Mouse (Mus musculus): Measurements from ENCODE around the gene Adcy4. TPM values are rescaled to one million over a fixed set of nuclear protein-coding genes. Genes with fewer than 3 reads are reported as not detected.

The Adcy4 gene
- polyA plus RNA-seq, 1 experiment from 2014 or later: 17.7 TPM

DNA sequence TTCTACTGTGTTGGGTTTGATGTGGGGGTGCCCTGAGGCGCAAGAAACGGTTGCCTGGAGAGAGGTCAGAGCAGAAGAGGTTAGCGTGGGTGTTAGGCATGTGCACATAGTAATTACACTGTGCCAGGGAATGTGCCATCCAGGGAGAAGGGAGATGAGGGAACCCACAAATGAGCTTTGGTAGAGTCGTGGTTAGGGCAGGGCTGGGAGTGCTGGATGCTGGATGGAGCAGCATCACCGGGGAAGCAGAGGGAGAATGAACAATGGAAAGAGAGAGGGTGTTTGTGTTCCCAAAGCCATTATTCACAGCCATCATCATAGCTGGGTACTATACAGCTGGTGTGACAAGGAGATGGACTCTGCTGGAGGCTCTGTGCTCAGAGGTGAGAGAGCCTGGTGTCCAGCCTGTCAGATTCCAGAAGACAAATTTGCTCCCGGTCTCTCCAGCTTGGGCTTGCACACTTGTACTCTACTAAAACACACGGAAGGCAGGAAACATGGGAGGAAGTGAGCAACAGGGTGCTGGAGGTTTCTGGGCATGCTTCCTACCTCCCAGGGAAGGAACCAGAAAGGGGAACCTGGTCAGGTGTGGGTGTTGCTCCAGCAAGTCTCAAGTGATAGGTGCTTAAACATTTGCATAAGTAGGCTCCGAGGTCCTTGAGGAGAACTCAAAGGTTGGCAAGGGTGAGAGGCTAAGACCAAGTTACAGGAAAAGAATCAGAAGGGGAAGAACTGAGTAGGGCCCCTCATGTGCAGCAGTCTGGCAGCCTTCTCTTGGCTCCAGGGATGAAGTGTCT, 55.8 kb downstream of the Adcy4 start:
- Histone ChIP-seq H3K36me3 (no peaks in the 10 kb centered on the region), H3K9me3 (no peaks in the 10 kb centered on the region), H3K4me2 (no peak overlapping the region), H3K4me3 (no peak overlapping the region), H3K9ac (no peak overlapping the region), H3K27me3 (replicated peaks) (peaks cover 31% of the 10 kb centered on the region; the same call in 1 of the 2 replicates), H3K4me1 (0 out of 2 replicates have a peak, but pooled peaks cover 6% of the 10 kb centered on the region), H3K27ac (replicated peaks) (no peak overlapping the region)
- WGBS: 62% methylated on average over 8 of the region's 8 CpGs
- no peak for ATAC-seq (ENCODE audit: extremely low read depth, insufficient number of reproducible peaks, low FRiP score, low TSS enrichment)

DNA sequence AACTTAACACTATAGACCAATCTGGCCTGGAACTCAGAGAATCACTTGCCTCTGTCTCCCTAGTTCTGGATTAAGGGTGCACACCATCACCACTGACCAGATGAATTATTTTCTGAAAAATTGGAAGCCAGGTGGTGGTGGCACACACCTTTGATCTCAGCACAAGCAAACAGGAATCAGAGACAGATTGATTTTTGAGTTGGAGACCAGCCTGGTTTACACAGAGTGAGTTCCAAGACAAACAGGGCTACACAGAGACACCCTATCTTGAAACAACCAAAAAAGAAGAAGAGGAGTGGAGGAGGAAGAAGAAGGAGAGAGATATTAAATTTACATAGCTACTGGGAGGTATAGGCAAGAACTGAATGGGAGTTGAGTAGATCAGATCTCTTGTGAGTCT, 57.6 kb downstream of the Adcy4 start:
- Histone ChIP-seq H3K9me3 (no peaks in the 10 kb centered on the region), H3K27ac (replicated peaks) (no peak overlapping the region), H3K27me3 (replicated peaks) (0 out of 2 replicates have a peak, but pooled peaks cover 29% of the 10 kb centered on the region), H3K36me3 (no peaks in the 10 kb centered on the region), H3K4me2 (no peak overlapping the region), H3K9ac (no peak overlapping the region), H3K4me3 (no peak overlapping the region), H3K4me1 (peaks cover 13% of the 10 kb centered on the region)
- ATAC-seq (ENCODE audit: extremely low read depth, insufficient number of reproducible peaks, low FRiP score, low TSS enrichment): no peak

DNA sequence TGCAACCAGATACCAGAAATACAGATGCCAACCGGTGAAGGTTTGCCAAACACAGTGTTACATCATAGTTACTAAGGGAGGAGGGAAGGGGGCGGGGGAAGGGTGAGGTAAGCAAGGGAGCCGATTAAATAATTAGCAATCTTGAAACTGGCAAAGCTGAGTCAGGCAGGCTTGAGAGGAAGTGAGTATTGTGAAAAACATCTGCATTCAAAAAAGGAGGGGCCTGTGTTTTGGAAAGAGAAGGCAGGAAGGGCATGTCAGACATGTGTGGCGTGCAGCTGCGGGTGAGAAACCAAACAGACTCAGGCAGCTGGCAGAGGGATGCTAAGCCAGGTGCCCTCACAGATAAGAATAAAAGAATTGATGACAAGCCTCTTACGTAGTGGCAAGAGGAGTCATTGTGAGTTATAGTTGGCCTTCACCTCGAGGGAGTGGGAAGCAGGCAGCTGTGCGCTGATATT, 59.5 kb downstream of the Adcy4 start:
- 38% methylated on average over 8 of the region's 8 CpGs for WGBS
- Histone ChIP-seq H3K4me2 (no peak overlapping the region), H3K27ac (replicated peaks) (no peak overlapping the region; the same call in 1 of the 2 replicates), H3K9ac (no peak overlapping the region), H3K4me1 (peaks cover 17% of the 10 kb centered on the region), H3K4me3 (no peak overlapping the region), H3K36me3 (peaks cover 11% of the 10 kb centered on the region), H3K27me3 (replicated peaks) (0 out of 2 replicates have a peak, but pooled peaks cover 14% of the 10 kb centered on the region), H3K9me3 (no peaks in the 10 kb centered on the region)
- no peak for ATAC-seq (ENCODE audit: extremely low read depth, insufficient number of reproducible peaks, low FRiP score, low TSS enrichment)

DNA sequence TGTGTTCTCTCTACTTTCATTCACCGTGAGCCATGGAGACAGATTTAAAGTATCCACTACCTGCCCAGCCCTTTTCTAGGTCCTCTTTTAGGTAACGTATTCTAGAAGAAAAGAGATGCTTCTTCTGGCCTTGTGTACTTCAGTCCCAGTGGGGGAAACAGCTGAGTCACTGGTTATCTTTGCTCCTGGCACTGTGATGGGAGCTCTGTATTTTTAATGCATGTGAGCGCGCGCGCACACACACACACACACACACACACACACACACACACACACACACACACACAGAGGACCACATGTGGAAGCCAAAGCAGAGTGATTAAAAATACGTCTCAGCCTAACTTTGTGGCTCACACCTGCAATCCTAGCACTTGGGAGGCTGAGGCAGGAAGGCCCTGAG, 60.5 kb downstream of the Adcy4 start:
- no peak for ATAC-seq (ENCODE audit: extremely low read depth, insufficient number of reproducible peaks, low FRiP score, low TSS enrichment)

DNA sequence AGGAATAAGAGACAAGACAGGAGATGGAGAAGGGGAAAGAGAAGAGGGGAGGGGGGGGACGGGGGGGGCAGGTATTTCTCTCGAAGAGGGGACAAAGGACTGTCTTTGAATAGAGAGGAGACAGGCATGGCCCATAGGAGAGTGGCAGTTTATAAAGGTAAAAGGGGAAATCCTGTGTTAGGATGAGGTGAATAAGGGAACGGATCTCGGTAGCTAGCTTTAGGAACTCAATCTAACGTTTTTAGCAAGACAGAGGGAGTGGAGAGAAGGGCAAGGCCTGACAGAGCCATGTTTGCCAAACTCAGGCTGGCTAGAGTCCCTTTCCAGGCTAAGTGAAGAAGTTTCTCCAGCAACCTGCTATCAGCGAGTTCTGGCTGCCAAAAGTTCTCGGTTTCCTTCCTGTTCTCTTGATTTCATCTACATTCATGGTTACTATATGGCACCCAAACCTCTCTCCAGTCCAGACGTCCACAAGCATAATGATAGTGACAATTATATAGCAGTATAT, 61.4 kb downstream of the Adcy4 start:
- Histone ChIP-seq H3K4me3 (peak overlapping the region; percentile 92), H3K27ac (replicated peaks) (peak overlapping the region; percentile 83; the same call in 1 of the 2 replicates), H3K9me3 (no peaks in the 10 kb centered on the region), H3K4me2 (peak overlapping the region; percentile 85), H3K36me3 (peaks cover 28% of the 10 kb centered on the region), H3K27me3 (replicated peaks) (0 out of 2 replicates have a peak, but pooled peaks cover 5% of the 10 kb centered on the region), H3K9ac (peak overlapping the region; percentile 90), H3K4me1 (peaks cover 17% of the 10 kb centered on the region)
- WGBS: 48% methylated on average over 8 of the region's 8 CpGs
- ATAC-seq (ENCODE audit: extremely low read depth, insufficient number of reproducible peaks, low FRiP score, low TSS enrichment): no peak

More for the DNA sequence above, 60.5 kb downstream of the Adcy4 start:
- Histone ChIP-seq H3K9ac (no peak overlapping the region), H3K9me3 (no peaks in the 10 kb centered on the region), H3K4me1 (peaks cover 17% of the 10 kb centered on the region), H3K4me2 (no peak overlapping the region), H3K4me3 (no peak overlapping the region), H3K27me3 (replicated peaks) (0 out of 2 replicates have a peak, but pooled peaks cover 9% of the 10 kb centered on the region), H3K36me3 (peaks cover 21% of the 10 kb centered on the region), H3K27ac (replicated peaks) (no peak overlapping the region)
- 91% methylated on average over 7 of the region's 7 CpGs for WGBS

DNA sequence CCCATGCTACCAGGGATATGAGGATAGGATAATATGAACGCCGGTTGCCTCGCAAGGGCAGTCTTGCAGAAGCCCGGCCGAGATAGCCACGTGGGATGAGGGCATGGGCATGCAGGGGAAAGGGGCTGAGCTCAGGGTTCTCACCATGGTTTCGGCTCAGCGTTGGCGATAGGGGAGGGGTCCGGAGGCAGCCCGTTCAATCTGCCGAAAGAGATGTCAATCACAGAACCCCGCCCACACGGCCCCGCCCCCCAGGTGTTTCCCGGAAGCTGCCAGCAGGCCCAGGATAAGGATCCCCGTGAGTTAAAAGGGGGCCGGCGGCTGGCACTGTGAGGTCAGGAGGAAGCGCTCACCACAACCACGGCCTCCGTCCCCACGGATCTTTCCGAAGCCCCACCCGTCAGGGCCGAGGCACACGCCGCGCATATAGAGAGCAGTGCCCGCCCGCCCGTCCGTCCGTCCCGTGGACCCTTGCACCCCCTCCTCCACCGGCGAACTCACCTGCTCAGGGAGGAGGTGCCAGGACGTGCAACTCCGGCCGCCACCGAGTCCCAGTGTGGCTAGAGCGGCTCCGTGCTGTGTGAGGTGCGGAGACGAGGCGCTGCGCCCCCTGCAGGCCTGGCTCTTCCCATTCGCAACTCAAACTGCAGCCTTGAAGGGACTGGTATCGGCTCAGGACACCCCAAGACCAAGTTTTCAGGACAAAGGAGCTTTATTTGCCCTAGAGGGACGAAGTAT, 62.0 kb downstream of the Adcy4 start, which contains the start of gene Rabggta:
TSS of gene Rabggta (minus strand) at position 564 of the 738 bp plus-strand sequence.
- Histone ChIP-seq H3K27ac (replicated peaks) (peak within 1 kb of the TSS; percentile 83), H3K9me3 (no peaks in the 10 kb centered on the region), H3K9ac (peak within 1 kb of the TSS; percentile 90), H3K27me3 (replicated peaks) (no peaks in the 10 kb centered on the region), H3K4me1 (peaks cover 17% of the 10 kb centered on the region), H3K36me3 (peaks cover 34% of the 10 kb centered on the region), H3K4me2 (peak within 1 kb of the TSS; percentile 85), H3K4me3 (peak within 1 kb of the TSS; percentile 92)
- under 1% methylated on average over 50 of the region's 50 CpGs for WGBS
- peak; percentile 82 for ATAC-seq (ENCODE audit: extremely low read depth, insufficient number of reproducible peaks, low FRiP score, low TSS enrichment)

DNA sequence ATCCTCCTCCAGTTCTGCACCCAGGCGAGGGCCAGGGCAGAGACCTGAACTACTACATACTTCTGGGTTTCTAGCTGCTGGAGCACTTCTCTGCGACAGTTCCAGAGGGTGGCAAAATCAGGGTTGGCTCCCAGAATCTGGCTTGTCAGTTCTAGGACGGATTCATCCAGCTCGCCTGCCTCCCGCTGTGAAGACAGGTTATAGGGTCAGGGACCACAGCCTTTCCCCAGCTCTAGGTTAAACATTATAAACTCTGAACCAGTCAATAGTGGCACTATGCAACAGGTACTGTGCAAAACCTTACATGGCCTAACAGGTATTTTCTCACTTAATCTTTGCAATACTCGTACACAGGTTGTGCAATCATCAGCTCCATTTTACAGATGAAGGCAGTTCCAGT, 62.8 kb downstream of the Adcy4 start:
- H3K4me3 ChIP-seq: peak overlapping the region; percentile 92
- H3K27ac ChIP-seq (replicated peaks): peak overlapping the region; percentile 83; the same call in 1 of the 2 replicates
- WGBS: 80% methylated on average over 6 of the region's 6 CpGs

DNA sequence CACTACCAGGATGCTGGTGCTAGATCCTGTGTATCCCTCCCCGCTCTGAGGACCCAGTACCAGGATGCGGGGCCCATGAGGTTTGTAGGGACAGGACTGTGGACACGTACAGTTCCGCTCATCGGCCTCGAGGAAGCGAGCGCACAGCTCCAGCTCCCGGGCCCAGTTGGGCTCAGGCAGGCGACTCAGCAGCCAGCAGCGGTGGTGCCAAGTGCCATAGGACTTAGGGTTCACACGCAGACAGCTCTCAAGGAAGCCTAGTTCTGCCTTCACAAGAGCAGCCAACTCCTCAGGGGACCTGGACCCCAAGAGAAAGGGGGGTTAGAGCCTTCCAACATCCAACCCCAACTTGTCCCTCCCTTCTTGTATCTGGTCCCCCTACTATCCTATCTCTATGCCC, 63.2 kb downstream of the Adcy4 start:
- Histone ChIP-seq H3K4me3 (no peak overlapping the region), H3K4me2 (0 out of 2 replicates have a peak overlapping the region, but pooled peaks have one; percentile 85), H3K27ac (replicated peaks) (no peak overlapping the region), H3K9me3 (no peaks in the 10 kb centered on the region), H3K4me1 (peaks cover 17% of the 10 kb centered on the region), H3K9ac (no peak overlapping the region), H3K36me3 (peaks cover 43% of the 10 kb centered on the region), H3K27me3 (replicated peaks) (no peaks in the 10 kb centered on the region)
- no peak for ATAC-seq (ENCODE audit: extremely low read depth, insufficient number of reproducible peaks, low FRiP score, low TSS enrichment)
- WGBS: 92% methylated on average over 12 of the region's 12 CpGs

More for the DNA sequence above, 62.8 kb downstream of the Adcy4 start:
- Histone ChIP-seq H3K4me2 (peak overlapping the region; percentile 85), H3K9ac (peak overlapping the region; percentile 90), H3K36me3 (peaks cover 41% of the 10 kb centered on the region), H3K4me1 (peaks cover 17% of the 10 kb centered on the region), H3K9me3 (no peaks in the 10 kb centered on the region), H3K27me3 (replicated peaks) (no peaks in the 10 kb centered on the region)
- ATAC-seq (ENCODE audit: extremely low read depth, insufficient number of reproducible peaks, low FRiP score, low TSS enrichment): no peak

DNA sequence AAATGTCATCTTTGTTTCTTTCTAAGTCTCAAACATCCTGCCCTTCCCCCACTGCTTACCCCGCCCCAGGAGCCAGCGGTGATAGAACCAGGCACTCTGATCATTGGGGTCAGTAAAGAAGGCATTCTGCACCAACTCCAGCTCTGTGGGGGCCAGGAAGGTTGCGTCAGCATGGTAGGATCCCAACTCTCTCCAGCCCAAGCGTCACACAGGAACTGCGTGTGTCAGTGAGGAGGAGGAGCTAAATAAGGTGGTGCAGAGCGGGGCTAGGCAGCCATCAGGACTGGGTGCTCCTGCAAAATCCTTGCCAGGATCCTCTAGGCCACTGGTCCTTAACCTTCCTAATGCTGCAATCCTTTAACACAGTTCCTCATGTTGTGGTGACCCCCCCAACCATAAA, 64.2 kb downstream of the Adcy4 start:
- Histone ChIP-seq H3K4me1 (peaks cover 14% of the 10 kb centered on the region), H3K4me2 (no peak overlapping the region), H3K9ac (no peak overlapping the region), H3K9me3 (no peaks in the 10 kb centered on the region), H3K36me3 (peaks cover 43% of the 10 kb centered on the region), H3K27ac (replicated peaks) (no peak overlapping the region), H3K4me3 (no peak overlapping the region), H3K27me3 (replicated peaks) (0 out of 2 replicates have a peak, but pooled peaks cover 3% of the 10 kb centered on the region)
- 77% methylated on average over 6 of the region's 6 CpGs for WGBS
- ATAC-seq (ENCODE audit: extremely low read depth, insufficient number of reproducible peaks, low FRiP score, low TSS enrichment): no peak
